Mouse (Mus musculus): ENCODE measurements around the gene Fgf10. TPM values are rescaled to one million over a fixed set of nuclear protein-coding genes. Genes with fewer than 3 reads are reported as not detected.

Gene Fgf10
- total and polyA plus RNA-seq, 2 experiments = not detected

GRCm38 (mm10) chr13:118693049-118693448 is 23.5 kb downstream of the Fgf10 start:
- 71% methylated on average over 2 of the region's 2 CpGs for WGBS
- DNase-seq (ENCODE audit: extremely low read depth, low read depth, low spot score) = no peak
- H3K27ac ChIP-seq (replicated peaks; ENCODE audit: insufficient read depth, low read depth, low read length) = no peak overlapping the region
- no peaks in the 10 kb centered on the region for H3K79me2 ChIP-seq (ENCODE audit: control insufficient read depth, insufficient read depth, low read length)
- H3K36me3 ChIP-seq (ENCODE audit: control insufficient read depth, insufficient read depth, low read length) = no peaks in the 10 kb centered on the region
- no peaks in the 10 kb centered on the region for H3K4me1 ChIP-seq (ENCODE audit: control insufficient read depth, insufficient read depth, low read length)
- no peak overlapping the region for H3K4me3 ChIP-seq (ENCODE audit: insufficient read depth, low read depth, low read length)
- no peak overlapping the region for H3K9ac ChIP-seq (ENCODE audit: low read depth, low read length)
- no peaks in the 10 kb centered on the region for H3K27me3 ChIP-seq (ENCODE audit: control insufficient read depth, insufficient read depth, low read length)
- TF ChIP-seq POLR2A (IDR thresholded peaks at IDR 0.05; ENCODE audit: extremely low read depth, insufficient read depth, low read length) = no peak
- TF ChIP-seq CTCF (IDR thresholded peaks at IDR 0.05; ENCODE audit: low read depth, low read length) = no peak

GRCm38 (mm10) chr13:118695103-118695502 is 25.5 kb downstream of the Fgf10 start:
- no peak overlapping the region for H3K4me3 ChIP-seq (ENCODE audit: insufficient read depth, low read depth, low read length)
- no peaks in the 10 kb centered on the region for H3K36me3 ChIP-seq (ENCODE audit: control insufficient read depth, insufficient read depth, low read length)
- WGBS = 19% methylated on average over 4 of the region's 4 CpGs
- H3K27me3 ChIP-seq (ENCODE audit: control insufficient read depth, insufficient read depth, low read length) = no peaks in the 10 kb centered on the region
- H3K9ac ChIP-seq (ENCODE audit: low read depth, low read length) = no peak overlapping the region
- H3K27ac ChIP-seq (replicated peaks; ENCODE audit: insufficient read depth, low read depth, low read length) = no peak overlapping the region
- TF ChIP-seq CTCF (IDR thresholded peaks at IDR 0.05; ENCODE audit: low read depth, low read length) (no peak), POLR2A (IDR thresholded peaks at IDR 0.05; ENCODE audit: extremely low read depth, insufficient read depth, low read length) (no peak)
- H3K79me2 ChIP-seq (ENCODE audit: control insufficient read depth, insufficient read depth, low read length) = no peaks in the 10 kb centered on the region
- DNase-seq (ENCODE audit: extremely low read depth, low read depth, low spot score) = no peak
- no peaks in the 10 kb centered on the region for H3K4me1 ChIP-seq (ENCODE audit: control insufficient read depth, insufficient read depth, low read length)

GRCm38 (mm10) chr13:118703727-118704126 is 34.1 kb downstream of the Fgf10 start:
- Histone ChIP-seq H3K36me3 (ENCODE audit: control insufficient read depth, insufficient read depth, low read length) (no peaks in the 10 kb centered on the region), H3K4me3 (ENCODE audit: insufficient read depth, low read depth, low read length) (no peak overlapping the region), H3K79me2 (ENCODE audit: control insufficient read depth, insufficient read depth, low read length) (no peaks in the 10 kb centered on the region), H3K9ac (ENCODE audit: low read depth, low read length) (no peak overlapping the region), H3K27me3 (ENCODE audit: control insufficient read depth, insufficient read depth, low read length) (no peaks in the 10 kb centered on the region), H3K4me1 (ENCODE audit: control insufficient read depth, insufficient read depth, low read length) (no peaks in the 10 kb centered on the region), H3K27ac (replicated peaks; ENCODE audit: insufficient read depth, low read depth, low read length) (no peak overlapping the region)
- DNase-seq (ENCODE audit: extremely low read depth, low read depth, low spot score) = no peak
- TF ChIP-seq CTCF (IDR thresholded peaks at IDR 0.05; ENCODE audit: low read depth, low read length) = no peak
- no peak for TF ChIP-seq POLR2A (IDR thresholded peaks at IDR 0.05; ENCODE audit: extremely low read depth, insufficient read depth, low read length)

GRCm38 (mm10) chr13:118705716-118706115 is 36.1 kb downstream of the Fgf10 start:
- Histone ChIP-seq H3K36me3 (ENCODE audit: control insufficient read depth, insufficient read depth, low read length) (no peaks in the 10 kb centered on the region), H3K4me1 (ENCODE audit: control insufficient read depth, insufficient read depth, low read length) (no peaks in the 10 kb centered on the region), H3K27ac (replicated peaks; ENCODE audit: insufficient read depth, low read depth, low read length) (no peak overlapping the region), H3K4me3 (ENCODE audit: insufficient read depth, low read depth, low read length) (no peak overlapping the region), H3K27me3 (ENCODE audit: control insufficient read depth, insufficient read depth, low read length) (no peaks in the 10 kb centered on the region), H3K79me2 (ENCODE audit: control insufficient read depth, insufficient read depth, low read length) (no peaks in the 10 kb centered on the region), H3K9ac (ENCODE audit: low read depth, low read length) (no peak overlapping the region)
- no peak for DNase-seq (ENCODE audit: extremely low read depth, low read depth, low spot score)
- TF ChIP-seq CTCF (IDR thresholded peaks at IDR 0.05; ENCODE audit: low read depth, low read length) = no peak
- no peak for TF ChIP-seq POLR2A (IDR thresholded peaks at IDR 0.05; ENCODE audit: extremely low read depth, insufficient read depth, low read length)
- WGBS = 71% methylated on average over 3 of the region's 3 CpGs

- Histone ChIP-seq H3K79me2 (ENCODE audit: control insufficient read depth, insufficient read depth, low read length) (no peaks in the 10 kb centered on the region), H3K4me3 (ENCODE audit: insufficient read depth, low read depth, low read length) (no peak overlapping the region), H3K4me1 (ENCODE audit: control insufficient read depth, insufficient read depth, low read length) (no peaks in the 10 kb centered on the region), H3K27ac (replicated peaks; ENCODE audit: insufficient read depth, low read depth, low read length) (no peak overlapping the region), H3K9ac (ENCODE audit: low read depth, low read length) (no peak overlapping the region), H3K36me3 (ENCODE audit: control insufficient read depth, insufficient read depth, low read length) (no peaks in the 10 kb centered on the region), H3K27me3 (ENCODE audit: control insufficient read depth, insufficient read depth, low read length) (no peaks in the 10 kb centered on the region)
- no peak for TF ChIP-seq CTCF (IDR thresholded peaks at IDR 0.05; ENCODE audit: low read depth, low read length)
- TF ChIP-seq POLR2A (IDR thresholded peaks at IDR 0.05; ENCODE audit: extremely low read depth, insufficient read depth, low read length) = no peak
- DNase-seq (ENCODE audit: extremely low read depth, low read depth, low spot score) = no peak
- WGBS = 47% methylated on average over 1 of the region's 1 CpGs
These were observed 40.3 kb downstream of the Fgf10 start for GRCm38 (mm10) chr13:118709912-118710311.

GRCm38 (mm10) chr13:118713626-118714150 is 44.1 kb downstream of the Fgf10 start:
- DNase-seq (ENCODE audit: extremely low read depth, low read depth, low spot score) = no peak
- no peaks in the 10 kb centered on the region for H3K4me1 ChIP-seq (ENCODE audit: control insufficient read depth, insufficient read depth, low read length)
- 3% methylated on average over 14 of the region's 14 CpGs for WGBS
- TF ChIP-seq POLR2A (IDR thresholded peaks at IDR 0.05; ENCODE audit: extremely low read depth, insufficient read depth, low read length) (no peak), CTCF (IDR thresholded peaks at IDR 0.05; ENCODE audit: low read depth, low read length) (no peak)
- H3K36me3 ChIP-seq (ENCODE audit: control insufficient read depth, insufficient read depth, low read length) = no peaks in the 10 kb centered on the region
- no peak overlapping the region for H3K4me3 ChIP-seq (ENCODE audit: insufficient read depth, low read depth, low read length)
- H3K79me2 ChIP-seq (ENCODE audit: control insufficient read depth, insufficient read depth, low read length) = no peaks in the 10 kb centered on the region
- no peaks in the 10 kb centered on the region for H3K27me3 ChIP-seq (ENCODE audit: control insufficient read depth, insufficient read depth, low read length)
- H3K27ac ChIP-seq (replicated peaks; ENCODE audit: insufficient read depth, low read depth, low read length) = no peak overlapping the region
- H3K9ac ChIP-seq (ENCODE audit: low read depth, low read length) = no peak overlapping the region

Data from liver, adult 2 months (tissue).